Mouse (Mus musculus): Measurements from ENCODE around the gene Cdh4.

DNA sequence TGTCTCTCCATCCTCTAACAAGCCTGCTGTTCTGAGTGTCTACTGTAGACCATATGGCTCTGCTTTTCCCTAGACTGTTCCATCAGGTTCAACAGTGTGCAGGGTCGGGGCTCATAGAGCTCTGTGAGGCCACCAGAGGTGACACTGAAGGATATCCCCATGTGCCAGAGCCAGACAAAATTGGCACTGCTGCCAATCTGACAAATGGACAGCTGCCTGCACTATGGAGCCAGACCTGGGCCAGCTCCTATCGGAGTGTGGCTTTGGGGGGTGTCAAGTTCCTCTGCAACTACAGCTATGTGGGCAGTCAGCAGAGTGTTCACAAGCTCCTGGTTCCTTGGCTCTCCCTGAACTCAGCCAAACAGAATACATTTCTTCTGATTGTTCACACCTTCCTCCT lies 164.1 kb downstream of the Cdh4 start:
- TF ChIP-seq GATA1 (IDR thresholded peaks at IDR 0.05; ENCODE audit: borderline replicate concordance, low read length): no peak
- TF ChIP-seq FLI1 (IDR thresholded peaks at IDR 0.05; ENCODE audit: low read length): no peak
